Mouse (Mus musculus) CD8-positive naive resting alpha-beta T cell, adult 2 months (primary cell): ENCODE measurements around the gene Nxph1.

ENCODE experiments used
- DNase-seq, 2 experiments: peaks; one replicate each; pipeline ENCODE4 v3.0.0; 2022; ENCODE audit warnings: low read depth in 2 of 2, low spot score in 2 of 2

Gene Nxph1

DNA sequence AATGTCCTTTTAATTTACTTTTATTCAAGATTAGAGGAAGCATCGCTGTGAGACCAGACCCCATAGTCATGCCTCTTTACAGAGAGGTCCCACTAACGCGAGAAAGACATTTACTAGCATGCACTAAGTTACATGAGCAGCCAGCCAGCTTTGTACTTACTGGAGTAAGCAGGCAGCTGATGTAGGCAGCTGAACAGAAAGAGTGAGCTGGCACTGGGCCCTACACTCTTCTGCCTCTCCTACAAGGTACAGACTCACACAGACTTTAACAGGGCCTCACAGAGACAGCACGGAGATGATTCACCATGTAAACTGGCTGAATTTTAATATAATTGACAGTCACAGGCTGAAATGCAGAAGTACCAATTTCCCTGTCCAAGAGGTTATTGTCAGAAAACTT lies 11.6 kb downstream of the Nxph1 start:
- DNase-seq, result no peak

DNA sequence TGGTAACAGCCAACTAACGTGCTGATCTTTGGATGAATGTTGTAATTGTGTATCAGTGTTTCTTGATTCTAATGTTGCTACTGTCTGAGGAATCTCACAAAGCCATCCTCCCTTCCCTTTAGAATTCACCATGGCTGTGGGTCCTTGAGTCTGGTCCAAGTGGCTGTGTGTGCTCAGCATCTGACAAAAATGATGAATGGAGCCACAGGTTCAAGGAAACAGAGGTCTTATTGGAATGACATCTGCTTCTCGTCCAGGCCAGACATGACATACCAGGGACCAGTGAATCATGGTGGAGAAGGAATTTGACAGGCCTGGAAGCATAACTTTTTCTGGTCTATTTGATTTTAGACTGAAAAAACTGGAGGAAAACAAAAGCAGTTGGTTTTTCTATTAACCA lies 22.3 kb downstream of the Nxph1 start:
- DNase-seq, result no peak

DNA sequence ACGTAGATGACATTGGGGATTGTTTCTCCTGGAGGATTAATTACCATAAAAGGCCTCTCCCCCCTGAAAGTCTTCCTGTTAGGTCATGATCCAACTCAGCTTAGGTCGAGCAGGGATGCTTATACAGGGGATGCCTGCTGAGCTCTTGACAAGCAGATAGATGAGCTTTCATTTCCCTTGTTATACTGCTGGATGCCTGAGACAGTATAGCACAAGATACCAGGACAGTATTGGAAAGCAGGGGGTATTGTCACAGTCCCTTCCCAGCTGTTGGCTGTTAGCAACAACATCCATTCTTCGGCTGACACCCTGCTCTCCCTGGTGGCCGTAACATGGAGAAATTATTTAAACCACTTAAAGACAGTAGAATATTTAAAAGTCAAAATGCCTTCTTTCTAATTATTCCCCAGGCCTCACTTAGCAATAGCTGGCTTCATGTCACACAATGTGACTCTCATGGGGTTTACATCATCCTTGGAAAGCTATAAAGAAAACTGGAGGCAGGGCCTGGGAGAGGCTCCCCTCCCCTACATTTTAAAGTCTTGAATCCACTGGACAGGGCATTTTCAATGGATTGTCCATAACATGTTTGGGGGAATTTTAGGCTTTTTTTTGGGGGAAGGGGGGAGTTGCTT lies 31.1 kb downstream of the Nxph1 start:
- no peak for DNase-seq

DNA sequence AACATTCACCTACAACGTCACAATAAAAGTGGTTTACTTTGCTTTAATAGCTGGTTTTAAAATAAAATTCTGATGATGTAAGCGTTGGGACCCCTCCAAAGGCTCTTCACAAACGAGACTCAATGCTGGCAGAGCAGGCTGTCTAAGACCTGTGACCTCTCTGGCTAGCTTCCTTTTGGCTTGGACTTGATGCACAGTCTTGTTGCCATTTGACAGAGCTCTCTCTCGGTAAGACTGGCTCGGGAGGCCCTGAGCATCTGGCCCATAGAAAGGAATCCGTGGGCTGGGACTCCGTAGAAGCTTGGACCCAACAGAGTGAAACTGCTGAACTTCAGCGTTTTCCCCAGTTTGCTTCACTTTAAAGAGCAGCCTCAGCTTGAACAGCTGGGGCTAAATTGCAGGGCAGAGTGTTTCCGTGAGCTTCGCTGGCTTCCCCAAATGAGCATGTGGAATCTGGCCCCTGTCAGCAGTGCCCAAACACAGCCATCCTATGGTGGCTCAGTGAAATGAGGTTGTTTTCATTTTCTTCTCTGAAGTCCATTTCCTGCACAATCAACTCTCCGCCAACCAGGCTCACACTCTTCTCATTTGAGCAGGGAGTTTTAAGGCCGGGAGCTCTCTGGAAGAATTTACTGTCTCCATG lies 48.2 kb downstream of the Nxph1 start:
- DNase-seq, result no peak

DNA sequence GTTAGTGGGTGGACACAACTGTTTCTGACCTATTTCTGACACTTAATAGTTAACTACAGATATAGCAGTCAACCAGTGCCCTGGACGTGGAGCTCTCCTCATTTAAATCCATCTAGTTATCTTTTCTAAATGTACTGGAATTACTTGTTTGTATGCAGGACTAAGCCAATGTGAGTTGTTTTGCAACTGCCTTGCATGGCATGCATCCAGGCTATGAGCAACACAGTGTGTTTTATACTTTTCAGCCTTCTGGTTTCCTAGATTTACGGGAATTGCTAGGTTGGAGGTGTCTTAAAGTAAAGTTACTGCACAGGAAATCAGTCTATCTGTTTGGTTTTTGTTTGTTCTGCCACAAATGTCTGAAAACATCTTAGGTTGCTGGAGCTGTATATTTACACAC lies 49.1 kb downstream of the Nxph1 start:
- no peak for DNase-seq

DNA sequence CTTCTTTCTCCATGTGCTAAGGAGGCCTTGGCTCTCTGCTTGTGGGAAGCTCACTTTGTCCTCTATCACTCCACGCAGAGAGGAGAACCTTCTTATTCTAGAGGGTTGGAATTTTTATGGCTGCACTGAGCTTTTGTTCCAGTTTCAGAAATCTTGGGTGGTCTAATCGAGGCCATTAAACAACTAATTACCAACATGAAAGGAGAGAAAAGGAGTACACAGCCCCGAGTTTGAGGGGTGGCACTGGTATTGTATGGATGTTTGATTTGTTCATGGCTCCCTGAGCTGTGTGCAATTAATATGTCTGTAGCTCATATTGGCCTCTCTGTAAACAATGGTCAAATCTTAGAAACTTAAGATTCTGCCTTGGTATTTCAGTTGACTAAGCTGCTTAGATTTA lies 54.5 kb downstream of the Nxph1 start:
- no peak for DNase-seq

DNA sequence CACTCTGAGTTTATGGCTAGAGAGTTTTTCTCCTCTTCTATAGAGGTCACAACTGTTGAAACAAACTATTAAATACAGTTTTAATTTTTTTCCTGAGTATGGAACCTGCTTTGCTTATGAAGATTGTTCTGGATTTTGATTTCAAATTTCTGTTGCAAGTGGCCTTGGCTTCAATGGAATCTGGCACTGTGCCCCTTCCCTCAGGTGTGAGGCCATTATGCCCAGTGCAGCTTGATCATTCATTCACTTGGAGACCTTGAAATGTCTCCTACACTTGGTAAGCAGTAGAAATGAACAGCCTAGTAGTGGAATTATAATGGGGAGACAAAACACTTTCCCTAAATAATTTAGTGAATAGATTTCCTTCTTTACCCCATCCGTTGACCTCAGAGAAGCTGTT lies 78.4 kb downstream of the Nxph1 start:
- no peak for DNase-seq

DNA sequence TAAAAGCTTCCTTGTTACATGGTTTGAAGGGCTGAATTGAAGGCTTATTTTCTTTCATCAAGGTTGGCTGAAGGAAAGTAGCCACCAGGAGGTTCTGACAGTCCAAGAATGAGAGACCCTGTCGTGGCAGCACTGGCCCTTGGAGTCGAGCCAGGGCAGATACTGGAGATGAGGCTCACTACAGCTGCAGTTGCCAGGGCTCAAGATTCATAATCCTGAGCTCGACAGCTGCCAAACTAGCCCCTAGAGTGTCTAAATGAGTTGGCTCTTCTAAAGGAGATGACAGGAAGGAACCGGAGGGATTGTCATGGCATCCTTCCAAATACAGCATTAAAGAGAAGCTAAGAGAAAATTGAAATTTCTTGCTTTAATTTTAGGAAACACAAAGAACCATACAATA lies 78.9 kb downstream of the Nxph1 start:
- no peak for DNase-seq

DNA sequence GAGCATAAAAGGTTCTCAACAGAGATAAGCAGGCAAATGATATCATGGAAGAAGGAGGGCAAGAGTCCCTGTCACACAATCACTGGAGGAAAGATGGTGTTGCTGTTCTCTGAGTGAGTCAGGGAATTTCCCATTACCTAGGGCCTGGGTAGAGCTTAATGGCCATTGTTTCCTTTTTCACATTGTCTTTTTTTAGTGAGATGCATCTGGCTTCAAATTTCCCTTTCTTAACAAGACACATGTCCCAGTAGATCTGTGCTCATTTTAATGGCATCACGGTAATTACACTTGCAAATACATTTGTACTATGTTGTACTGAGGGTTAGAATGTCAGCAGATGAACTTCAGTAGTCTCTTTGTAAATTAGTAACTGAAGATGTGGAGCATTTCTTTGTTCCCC lies 80.3 kb downstream of the Nxph1 start:
- DNase-seq, result no peak

DNA sequence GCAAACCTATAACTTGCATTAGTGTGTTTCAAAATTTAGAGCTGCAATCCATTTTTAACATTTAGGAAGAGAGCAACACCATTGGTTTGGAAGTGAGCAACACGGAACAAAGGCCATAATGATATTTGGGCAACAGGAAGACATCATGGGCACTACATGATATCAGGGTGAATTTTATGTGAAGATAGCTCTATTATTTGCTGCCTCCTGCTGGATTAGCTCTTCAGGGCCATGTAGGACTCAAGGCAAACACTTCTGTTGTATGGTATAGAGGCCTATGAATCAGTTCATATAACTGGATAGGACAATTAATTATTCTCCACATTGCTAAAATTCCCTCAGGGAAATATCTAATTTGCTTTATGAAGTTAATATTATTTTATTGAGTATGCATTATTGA lies 91.1 kb downstream of the Nxph1 start:
- no peak for DNase-seq

DNA sequence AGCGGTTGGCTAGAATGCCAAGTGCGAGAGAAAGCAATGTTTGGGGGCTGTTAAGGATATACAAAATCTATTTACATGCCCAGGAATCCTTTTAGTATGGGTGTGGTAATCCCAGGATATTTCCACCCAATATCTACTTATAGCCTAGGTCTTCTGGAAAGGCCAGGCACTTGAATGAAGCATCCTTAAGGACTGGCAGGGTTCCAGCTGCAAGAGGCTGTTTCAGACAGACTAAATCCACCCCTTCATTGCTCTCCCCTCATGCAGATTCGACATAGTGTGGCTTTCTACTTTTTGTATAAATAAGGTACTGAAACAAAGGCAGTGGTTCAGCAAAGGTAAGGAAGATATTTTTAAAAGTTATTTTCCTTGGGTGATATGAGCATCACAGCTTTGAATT lies 92.8 kb downstream of the Nxph1 start:
- no peak for DNase-seq

DNA sequence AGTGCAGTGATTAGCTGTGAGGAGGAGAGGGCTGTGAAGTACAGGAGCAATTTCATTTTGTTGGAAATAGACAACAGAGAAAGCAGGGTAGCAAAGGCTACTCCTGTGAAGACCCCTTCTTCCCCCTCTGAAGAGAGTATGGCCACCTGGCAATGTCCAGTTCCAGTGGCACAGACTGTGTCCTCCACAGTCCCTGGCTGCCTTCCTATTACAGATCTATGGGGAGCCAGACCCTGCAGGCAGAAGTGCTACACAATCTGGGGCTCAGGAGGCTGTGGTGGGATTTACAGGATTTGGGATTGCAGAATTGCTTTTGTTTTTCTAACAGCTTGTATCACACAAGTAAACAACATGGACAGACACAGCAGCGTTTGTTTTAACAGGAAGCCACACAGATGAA lies 94.2 kb downstream of the Nxph1 start:
- no peak for DNase-seq

DNA sequence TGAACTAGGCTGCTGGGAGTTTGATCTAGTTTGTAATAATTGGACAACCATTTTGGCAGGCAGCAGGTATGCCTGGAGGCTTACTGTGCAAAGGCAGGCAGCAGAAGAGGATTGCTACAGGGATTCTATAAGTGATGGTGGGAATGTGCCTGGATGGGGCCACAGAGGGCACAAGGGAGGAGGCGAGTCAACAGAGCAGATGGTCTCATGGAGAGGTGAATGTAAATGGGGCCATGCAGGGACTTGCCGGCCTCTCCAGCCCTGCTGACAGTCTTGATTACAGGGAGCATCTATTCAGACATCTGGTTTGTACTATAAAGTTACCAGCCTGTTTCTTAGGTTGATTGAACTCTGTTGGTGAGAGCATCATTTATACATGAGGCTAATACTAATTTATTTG lies 98.6 kb downstream of the Nxph1 start:
- no peak for DNase-seq

DNA sequence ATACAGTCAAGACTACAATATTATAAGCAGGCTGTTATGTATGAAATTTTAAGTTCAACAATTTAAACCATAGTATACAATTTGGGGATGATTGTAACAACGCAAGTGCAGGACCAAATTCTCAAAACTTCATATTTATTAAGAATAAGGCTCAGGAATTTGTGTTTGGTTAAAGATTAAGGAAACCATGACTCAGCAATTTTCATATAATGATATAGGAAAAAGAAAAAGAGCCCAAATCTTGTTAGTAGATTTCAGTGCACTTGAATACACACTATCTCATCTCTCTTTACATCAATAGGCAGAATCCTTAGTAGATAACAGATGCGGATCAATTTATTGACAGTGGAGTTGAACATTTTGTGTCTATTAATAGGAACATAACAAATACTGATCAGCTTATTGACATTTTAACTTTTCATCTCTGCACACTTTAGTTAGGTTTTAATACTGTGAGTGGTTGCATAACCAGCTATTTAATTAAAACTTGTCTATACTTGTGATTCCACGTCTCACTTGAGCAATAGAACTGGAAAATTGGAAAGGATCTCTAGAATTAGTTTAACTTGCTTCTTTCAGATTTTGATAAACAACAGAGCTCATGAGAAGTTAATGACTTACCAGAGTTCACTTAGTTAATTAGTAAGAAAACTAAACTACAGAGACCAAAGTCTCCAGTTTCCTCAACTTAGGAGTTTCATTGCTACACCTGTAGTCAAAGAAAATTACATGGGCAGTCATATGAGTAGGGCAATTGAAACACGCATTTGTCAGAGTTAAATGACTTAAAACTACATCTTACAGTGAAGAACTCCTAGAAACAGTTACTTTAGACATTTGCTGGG lies 113.3 kb downstream of the Nxph1 start:
- no peak for DNase-seq

DNA sequence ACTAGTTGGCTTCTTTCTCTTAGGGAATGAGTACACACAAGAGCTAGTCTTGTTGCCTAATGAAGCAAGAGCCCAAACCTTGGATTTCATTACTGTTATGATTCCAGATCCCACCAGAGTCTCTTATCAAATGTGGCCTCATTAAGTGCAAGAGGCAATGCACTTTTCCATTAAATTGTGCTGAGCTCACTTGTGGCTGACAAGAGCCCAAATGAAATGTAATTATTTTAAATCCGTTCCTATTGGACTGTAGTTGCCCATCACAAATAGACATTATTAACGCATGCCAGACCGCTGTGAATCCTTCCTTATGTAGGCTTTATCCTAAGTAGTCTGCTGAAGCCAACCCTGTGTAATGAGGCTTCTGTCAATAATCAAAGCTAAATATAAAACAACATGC lies 118.2 kb downstream of the Nxph1 start:
- DNase-seq, result no peak

DNA sequence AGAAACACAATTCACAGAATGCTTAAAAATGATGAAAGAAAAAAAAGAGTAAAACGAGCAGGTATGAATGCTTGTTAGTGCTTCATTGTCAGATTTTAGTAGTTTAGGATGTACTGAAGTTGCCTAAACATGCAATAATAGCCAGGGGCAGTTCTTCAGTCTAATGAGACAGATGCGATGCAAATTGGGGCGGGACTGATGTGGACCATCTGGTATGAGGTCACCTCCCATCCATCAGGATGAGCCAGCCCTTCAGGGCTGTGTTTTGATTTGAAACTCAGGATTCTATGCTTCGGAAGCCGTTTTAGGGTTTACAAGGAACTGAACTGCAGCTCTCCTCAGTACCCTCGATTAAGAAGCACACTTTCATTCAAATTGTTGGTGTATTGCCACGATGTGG lies 121.7 kb downstream of the Nxph1 start:
- DNase-seq, result no peak

DNA sequence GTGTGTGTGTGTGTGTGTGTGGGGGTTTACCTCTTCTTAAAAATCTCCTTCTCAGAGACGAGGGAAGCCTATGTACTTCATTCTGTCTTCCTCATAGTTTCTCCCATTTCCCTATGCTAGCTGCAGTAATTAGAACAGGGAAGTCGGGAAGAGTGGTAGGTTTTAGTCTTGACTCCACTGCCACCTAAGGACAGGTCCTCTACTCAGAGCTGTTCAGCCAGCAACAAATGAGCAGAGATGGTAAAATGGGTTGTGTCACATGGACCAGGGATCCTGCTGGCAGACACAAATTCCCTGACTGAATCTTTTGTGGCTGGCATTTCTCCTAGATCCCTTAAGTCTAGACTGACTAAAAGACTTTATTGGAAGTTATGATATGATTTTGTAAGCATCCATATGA lies 128.2 kb downstream of the Nxph1 start:
- no peak for DNase-seq

DNA sequence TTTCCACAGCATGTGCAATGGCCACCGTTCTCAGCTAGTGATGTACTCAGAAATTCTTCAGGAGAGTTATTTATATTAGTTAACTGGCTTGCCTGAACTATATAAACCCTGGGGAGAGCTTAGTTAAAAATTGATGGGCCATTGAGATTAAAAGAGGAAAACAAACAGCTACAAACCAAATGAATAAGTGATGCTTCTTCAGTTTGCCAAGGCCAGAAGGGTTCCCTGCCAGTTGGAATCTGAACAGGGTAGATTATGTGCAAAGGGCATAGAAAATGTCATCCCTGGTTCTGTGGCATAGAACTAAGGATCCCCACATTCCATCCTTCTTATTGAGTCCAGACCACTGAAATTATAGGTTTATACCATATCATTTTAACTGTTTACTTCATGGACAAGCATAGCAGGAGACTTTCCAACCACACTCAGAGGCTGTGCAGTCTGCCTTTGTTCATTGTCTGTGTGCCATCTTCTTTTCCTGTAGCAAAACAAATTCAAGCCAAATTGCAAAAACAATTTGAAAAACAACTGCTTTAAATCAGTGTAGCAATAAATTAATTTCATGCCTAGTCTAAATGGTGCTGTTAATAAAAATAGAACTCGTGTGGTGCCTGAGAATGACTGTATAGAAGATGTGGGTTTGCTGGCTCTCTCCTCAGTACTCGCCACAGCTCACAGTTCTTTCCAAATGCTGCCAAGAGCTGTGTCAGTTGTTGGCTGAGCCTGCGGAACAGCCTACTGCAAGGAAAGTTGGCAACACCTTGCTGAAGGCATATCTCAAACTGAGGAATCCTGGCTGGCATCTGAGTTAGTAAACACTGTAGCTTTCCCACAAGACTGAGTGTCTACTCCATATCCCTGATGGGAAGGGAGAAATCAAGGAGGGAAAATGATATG lies 129.8 kb downstream of the Nxph1 start:
- DNase-seq, result no peak

DNA sequence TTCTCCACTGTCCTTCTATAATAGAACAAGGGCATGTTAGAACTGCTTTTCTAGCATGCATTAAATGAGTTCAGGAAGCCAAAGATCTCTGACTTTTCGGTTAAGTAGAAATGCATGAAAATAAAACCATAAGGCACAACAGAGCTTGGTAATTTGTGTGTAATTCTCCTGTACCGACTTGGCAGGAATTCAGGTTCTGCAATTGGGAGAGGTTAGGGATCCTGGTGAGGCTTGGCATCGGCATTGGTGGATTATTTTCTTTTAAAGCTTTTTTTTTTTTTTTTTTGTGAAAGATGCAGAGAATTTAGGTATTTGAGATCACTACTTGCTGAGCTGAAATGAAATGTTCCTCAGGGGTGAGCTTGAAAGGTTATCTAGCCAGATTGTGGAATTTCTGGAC lies 135.6 kb downstream of the Nxph1 start:
- DNase-seq, result no peak

DNA sequence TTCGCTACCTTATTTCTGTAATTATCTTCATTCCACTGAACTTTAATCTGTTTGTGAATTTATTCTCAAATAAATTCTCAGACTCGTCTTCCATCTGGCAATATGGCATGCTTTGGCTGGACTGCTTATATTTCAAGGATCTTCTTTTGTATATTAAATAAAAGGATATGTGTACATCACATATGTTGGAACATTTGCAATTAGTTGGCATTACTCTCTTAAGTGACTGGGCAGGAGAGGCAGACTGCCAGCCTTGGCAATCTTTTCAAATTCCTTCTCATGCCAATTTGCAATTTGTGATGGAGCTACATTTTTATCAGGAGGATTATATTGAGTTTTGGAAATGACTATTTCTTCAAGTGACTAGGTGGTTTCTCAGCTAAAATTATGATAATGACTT lies 149.1 kb downstream of the Nxph1 start:
- no peak for DNase-seq

DNA sequence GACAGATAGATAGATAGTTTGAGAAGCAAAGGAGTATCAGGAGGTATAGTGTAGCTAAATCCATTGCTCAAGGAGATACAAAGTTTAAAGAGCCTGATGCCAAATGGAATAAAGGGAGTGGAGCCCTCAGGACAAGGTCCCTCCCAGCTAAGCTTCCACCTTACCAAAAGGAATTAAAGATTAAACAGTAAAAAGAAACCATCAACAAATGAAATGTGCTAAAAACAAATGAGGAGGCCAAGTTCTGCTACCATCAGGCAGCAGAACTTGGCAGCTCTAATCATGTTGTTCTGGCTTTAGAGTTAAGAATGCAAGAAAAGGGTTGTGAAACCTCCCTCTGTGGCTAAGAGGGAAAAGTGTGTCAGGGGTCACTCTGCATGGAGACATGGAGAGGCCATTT lies 159.1 kb downstream of the Nxph1 start:
- DNase-seq, result no peak

DNA sequence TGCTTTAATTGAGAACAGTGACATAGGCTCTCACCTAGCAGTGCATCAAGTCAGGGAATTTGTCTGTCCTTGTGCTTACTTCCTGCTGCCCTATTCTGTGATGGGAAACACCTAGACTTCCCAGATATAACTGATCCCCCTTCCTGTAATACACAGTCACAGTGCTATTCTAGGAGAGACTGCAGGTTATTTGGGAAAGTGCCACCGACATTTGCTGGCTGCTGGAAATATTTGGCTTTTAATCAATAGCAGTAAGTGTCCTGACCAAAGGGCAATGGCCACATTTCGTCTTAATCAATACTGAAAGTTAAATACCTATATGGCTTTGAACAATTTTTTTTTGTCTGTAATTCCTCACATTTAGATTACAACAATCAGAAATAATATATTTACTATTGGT lies 170.9 kb downstream of the Nxph1 start:
- DNase-seq, result no peak
